Mouse (Mus musculus): ENCODE measurements at regions not wholly inside any gene's neighbourhood (a gene's known extent, or its start where the extent isn't known, plus 50 kb on each side); places are given as distances from the start of the nearest gene placed in this dataset.
"Not testable (repeated sequence)": the region's sequence is repeated elsewhere in the genome, so short reads cannot be mapped to it uniquely, and the experiment has no call there.

- intact Hi-C loops (cut with DNase I): no loop called here
- no peak for DNase-seq
Measured at GRCm38 (mm10) chr19:27694478-27694877, 264.9 kb upstream of the Pum3 start.

DNA sequence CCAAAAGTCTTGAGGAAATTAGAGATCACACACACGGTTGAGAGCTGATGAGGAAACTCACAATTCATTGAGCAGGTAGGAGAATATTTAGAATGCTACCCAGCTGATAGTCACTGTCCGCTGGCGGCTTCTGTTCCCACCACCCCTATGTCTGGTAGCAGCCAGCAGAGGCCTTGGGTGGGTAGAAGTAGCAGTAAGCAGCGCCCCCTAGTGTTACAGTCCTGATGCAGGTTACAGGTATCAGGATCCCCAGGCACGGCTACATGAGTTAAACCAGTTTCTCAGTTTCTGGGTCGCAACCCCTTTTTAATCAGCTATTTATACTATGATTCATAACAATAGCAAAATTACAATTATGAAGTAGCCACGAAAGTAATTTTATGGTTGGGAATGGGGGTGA is 264.1 kb upstream of the Pum3 start:
- DNase-seq: no peak
- intact Hi-C loops (cut with DNase I): no loop called here

DNA sequence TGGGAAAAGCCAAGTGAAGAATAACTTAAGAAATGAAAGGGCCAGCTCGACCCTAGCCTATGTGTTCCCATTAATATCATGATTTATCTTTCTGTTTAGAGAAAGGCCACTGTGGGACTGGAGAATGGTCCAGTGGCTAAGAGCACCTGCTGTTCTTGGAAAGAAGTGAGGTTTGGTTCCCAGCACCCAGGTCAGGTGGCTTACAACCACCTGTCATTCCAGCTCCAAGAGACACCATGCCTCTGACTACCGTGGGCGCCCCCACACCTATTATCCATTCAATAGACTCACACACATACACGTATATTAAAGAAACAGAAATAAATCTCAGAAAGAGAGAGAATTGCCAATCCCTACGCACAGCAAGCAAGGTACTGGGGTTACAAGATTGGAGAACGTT is 263.3 kb upstream of the Pum3 start:
- intact Hi-C loops (cut with DNase I): no loop called here
- DNase-seq: no peak

- intact Hi-C loops (cut with DNase I): no loop called here
- DNase-seq: no peak
Measured at GRCm38 (mm10) chr19:27683426-27683825, 253.8 kb upstream of the Pum3 start.

DNA sequence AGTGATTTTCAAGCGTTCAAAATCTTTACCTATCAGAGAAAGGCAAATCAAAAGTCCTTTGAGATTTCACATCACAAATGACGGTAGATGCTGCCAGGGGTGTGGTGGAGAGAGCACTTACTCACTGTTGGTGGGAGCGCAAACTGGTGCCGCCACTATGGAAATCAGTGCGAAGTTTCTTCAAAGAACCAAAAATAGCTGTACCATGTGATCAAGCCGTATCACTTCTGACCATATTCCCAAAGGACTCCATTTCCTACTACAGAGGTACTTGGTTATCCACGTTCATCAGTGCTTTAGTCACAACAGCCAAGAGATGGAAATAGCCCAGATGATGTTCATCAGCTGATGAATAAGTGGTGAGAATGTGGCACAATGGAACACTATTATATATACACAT is 249.8 kb upstream of the Pum3 start:
- no peak for DNase-seq
- intact Hi-C loops (cut with DNase I): no loop called here

DNA sequence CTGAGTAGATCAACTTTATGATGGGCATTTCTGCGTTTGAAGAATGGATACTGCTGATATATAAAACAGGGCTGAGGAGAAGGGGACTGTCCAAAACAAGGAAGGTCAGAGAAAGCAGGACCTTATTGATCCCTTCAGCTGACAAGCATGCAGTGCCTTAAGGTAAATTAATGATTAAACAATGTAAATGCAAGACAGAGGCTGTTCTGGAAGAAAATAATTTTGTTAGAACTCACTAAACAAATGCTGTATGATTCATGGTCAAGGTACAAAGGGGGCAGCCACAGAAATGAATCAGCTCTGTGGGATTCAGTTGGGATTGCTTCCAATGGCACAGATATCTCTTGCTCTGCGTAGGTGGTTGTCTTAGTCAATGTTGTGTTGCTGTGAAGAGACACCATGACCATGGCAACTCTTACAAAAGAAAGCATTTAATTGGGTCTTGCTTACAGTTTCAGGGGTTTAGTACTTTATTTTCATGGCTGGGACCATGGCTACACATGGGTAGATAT is 243.1 kb upstream of the Pum3 start:
- DNase-seq: no peak
- intact Hi-C loops (cut with DNase I): no loop called here

DNA sequence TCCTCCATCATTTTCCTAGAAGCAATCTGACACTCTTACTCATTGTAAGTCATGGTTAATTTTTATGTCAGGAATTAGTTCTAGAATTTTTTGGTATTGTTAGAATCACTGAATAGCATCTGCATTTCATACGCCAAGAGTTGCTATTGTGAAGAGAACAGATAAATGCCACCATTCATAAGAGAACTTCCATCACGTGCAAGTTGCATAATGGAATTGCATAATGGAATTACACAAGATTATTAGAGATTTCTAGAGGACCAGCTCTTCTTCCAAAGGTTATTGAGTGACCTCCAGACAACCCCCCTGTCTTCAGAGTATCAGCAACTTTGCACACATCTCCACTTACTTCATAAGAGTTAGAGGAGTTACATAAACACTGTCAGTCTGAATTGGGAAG is 233.7 kb upstream of the Pum3 start:
- no peak for DNase-seq
- intact Hi-C loops (cut with DNase I): no loop called here

DNA sequence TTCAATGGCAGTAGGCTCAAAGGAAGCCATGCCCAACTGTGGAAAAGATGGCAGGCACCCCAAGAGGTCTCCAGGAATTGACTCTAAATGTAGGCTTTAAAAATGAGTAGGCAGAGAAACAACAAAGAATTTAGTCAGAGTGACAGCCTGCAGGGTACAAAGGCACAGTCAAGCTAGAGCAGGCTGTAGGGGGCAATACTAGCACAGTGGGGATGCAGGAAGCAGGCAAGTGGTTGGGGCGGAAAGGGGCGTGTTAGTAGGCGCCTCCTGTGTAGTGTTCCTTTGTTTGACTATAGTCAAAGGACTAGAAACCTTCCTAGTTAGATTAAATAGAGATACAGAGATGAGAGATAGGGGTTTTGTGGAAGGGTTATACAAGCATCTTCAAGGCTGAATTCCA is 211.4 kb upstream of the Pum3 start:
- DNase-seq: no peak
- intact Hi-C loops (cut with DNase I): no loop called here

GRCm38 (mm10) chr19:27633105-27633504 is 203.5 kb upstream of the Pum3 start:
- intact Hi-C loops (cut with DNase I): no loop called here
- DNase-seq: no peak

GRCm38 (mm10) chr19:27627626-27628025 is 198.0 kb upstream of the Pum3 start:
- intact Hi-C loops (cut with DNase I): no loop called here
- no peak for DNase-seq

DNA sequence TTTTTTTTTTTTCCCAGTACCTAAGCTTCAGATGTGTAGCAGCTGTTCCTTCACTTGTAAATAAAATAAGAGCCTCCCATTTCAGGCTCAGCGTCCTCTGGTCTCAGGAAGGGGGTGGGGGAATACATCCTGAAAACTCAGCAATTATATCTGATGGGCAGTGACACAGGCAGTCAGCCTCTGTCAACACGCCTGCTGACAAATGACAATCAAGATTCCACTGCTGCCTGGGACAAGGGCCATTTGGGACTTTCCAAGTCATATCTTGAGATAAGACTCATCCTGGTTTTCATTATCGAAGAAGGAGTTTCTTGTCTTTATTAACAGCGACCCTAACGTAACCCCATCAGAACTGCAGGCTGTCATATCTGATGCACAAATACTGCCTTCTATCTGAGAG is 187.9 kb upstream of the Pum3 start:
- intact Hi-C loops (cut with DNase I): no loop called here
- no peak for DNase-seq

GRCm38 (mm10) chr19:27606933-27607332 is 177.3 kb upstream of the Pum3 start:
- DNase-seq: no peak
- intact Hi-C loops (cut with DNase I): no loop called here

DNA sequence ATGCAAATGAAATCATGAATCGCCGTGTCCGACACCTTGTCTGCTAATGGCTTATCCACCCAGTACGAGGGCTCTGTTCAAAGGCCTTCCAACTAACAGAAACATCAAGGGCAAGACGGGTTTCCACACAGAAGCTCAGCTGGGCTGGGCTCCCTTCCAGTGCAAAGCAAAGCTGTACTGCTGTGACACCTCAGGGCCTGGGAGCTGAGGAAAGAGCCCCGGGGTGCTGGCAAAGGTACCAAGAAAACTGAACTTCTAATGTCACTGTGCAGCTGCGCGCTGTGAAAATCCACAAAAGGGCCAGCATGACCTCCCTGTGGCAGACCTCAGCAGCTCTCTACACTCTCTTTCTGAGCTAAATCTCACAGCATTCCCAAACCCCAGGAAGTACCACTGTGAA is 173.7 kb upstream of the Pum3 start:
- DNase-seq: no peak
- intact Hi-C loops (cut with DNase I): no loop called here

GRCm38 (mm10) chr19:27601551-27601950 is 171.9 kb upstream of the Pum3 start:
- no peak for DNase-seq
- intact Hi-C loops (cut with DNase I): no loop called here

- DNase-seq; intact Hi-C loops (cut with DNase I): not testable (repeated sequence)
Measured at GRCm38 (mm10) chr19:27600386-27600785, 170.8 kb upstream of the Pum3 start.

DNA sequence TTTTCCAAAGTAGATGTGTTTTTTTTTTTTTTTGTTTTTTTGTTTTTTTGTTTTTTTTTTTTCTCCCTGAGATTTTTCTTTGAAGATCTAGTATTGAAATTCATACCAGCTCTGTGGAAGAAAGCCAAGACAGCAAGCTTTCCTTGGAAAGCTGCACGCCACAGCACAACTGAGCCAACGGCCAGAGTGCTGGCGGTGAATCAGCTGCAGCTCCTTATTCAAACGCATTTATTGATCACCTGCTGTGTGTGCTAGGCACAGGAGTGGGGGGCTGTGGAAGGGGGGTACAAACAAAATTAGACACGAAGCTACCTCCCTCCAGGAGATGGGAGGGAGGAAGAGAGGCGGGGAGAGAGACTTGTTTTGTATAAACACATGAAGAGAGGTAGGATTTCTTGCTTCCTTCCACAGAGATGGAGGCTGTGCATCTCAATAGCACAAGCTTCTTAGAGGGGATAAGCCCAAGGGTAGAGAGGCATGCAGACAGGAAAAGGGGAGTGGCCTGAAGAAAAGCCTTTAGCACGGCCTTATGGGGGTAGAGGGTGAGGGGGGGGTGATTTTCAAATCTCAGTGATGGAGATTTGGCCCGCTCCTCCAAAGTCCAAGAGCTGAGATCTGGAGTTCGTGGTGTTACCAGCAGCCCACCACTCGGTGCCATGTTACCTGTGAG is 170.1 kb upstream of the Pum3 start:
- no peak for DNase-seq
- intact Hi-C loops (cut with DNase I): no loop called here

- intact Hi-C loops (cut with DNase I): no loop called here
Measured at GRCm38 (mm10) chr19:27598350-27598749, 168.7 kb upstream of the Pum3 start.

GRCm38 (mm10) chr19:27585566-27585965 is 155.9 kb upstream of the Pum3 start:
- intact Hi-C loops (cut with DNase I): no loop called here
- no peak for DNase-seq

More at GRCm38 (mm10) chr19:27598350-27598749, 168.7 kb upstream of the Pum3 start:
- no peak for DNase-seq

DNA sequence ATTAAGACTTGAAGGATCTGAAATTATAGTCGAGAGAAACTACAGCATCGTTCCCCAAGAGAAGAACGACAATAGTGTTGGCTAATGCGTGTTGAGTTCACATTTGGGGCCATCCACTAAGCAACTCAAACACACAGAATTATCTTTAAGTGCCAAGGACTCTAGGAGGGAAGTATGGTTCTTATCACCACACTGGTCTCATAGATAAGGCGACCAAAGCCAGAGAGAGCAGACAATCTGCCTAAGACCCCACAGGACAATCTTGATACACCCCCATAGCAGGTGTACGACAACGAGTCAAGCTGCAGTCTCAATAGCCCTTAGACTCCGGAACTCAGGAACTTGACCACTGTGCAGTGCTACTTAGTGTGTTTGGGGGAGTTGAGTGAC is 152.5 kb upstream of the Pum3 start:
- intact Hi-C loops (cut with DNase I): no loop called here

GRCm38 (mm10) chr19:27581362-27582110 is 151.9 kb upstream of the Pum3 start:
- DNase-seq: peak; percentile 33 to 38

More for the DNA sequence above, 152.5 kb upstream of the Pum3 start:
- DNase-seq: no peak

GRCm38 (mm10) chr19:27576478-27576877 is 146.9 kb upstream of the Pum3 start:
- intact Hi-C loops (cut with DNase I): no loop called here
- DNase-seq: no peak

More at GRCm38 (mm10) chr19:27581362-27582110, 151.9 kb upstream of the Pum3 start:
- intact Hi-C loops (cut with DNase I): no loop called here

DNA sequence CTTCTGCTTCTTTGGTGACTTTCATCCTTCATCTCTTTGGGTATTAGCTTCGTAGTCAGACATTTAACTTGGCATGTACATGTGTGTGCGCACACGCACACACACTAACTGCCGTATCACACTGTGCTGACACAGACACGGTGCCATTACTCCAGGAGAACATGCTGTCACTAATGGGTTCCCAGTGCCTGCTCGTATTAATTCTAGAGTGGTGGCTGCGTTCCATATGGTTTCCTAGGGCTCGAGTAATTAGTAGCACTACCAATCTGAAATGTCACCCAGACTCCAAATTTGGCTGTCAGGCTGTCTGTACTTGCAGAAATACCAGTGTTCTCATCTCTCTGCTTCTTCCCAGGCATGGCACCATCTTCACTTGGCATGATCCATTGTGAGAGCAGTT is 137.3 kb upstream of the Pum3 start:
- intact Hi-C loops (cut with DNase I): no loop called here
- DNase-seq: no peak
